Mouse (Mus musculus) heart, postnatal 0 days (tissue): ENCODE results near the gene Igfbp6.

Experiments used
- CTCF ChIP-seq: IDR thresholded peaks from 2 replicates; pipeline ENCODE4 v1.5.1; 2016; ENCODE audit warnings: antibody characterized with exemption, control low read depth, low read depth
- EP300 ChIP-seq: IDR thresholded peaks from 2 replicates; pipeline ENCODE4 v1.6.1; 2016; ENCODE audit warnings: antibody characterized with exemption, low read depth

DNA sequence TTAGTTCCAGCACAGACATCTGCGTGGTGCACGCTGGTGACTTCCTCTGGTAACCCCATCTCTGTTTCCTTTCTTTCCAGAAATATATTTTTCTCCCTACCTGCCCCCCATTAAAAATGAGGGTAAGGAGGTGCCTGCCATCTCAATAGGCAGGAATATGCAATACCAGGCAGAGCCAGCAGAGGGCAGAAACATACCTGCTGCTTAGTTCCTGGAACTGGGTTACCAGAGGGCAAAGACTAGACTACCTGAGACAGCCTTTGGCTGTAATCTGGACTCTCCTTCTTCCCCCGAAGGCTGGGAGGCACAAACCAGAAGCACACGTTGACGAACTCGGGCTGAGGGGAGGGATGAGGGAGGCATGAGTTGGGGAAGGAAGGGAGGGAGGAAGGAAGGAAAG is 34.1 kb downstream of the Igfbp6 start:
- peak; percentile 86 for TF ChIP-seq CTCF
- TF ChIP-seq EP300 = no peak
